9 mouse cellular contexts compared by ENCODE assay signal in the genomic region with DNA sequence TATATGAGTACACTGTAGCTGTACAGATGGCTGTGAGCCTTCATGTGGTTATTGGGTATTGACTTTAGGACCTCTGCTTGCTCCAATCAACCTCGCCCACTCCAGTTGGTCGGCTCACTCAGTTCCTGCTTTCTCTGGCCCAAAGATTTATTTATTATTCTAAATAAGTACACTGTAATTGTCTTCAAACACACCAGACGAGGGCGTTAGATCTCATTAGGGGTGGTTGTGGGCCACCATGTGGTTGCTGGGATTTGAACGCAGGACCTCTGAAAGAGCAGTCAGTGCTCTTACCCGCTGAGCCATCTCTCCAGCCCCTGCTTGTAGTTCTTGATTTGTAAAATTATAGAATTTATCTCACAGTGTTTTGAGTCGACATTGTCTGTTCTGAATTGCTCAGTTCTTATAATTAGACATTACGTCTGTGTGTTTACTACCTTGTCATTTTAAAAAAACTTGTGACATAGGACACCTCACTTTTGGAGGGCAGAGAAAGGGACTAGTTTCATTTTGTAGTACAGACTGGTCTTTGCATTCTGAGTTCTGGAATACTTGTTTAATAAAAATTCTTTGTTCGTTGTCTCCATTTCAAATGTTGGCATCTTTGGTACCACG. TPM values are rescaled to one million over a fixed set of nuclear protein-coding genes. Genes with fewer than 3 reads are reported as not detected.
A peak's percentile ranks its signal among the peaks of the same experiment; 100 is the strongest.
DNase-seq lines count a peak whose midpoint lies in the region; ATAC-seq and TF ChIP-seq lines count a peak whose summit lies in the region.
"Had no signal": no experiment of that assay in that cellular context is flagged by ENCODE, and none has a peak within 500 bp of the region (broad histone marks: within the 10 kb centered on the region; RNA-seq: fewer than 3 reads in every experiment).

No protein-coding gene starts in this region.

- peak overlapping the region; percentile 99 for H3K27ac ChIP-seq in gastrocnemius, adult 2 months
- no peak overlapping the region for H3K27ac ChIP-seq in forebrain, embryonic 13.5 days
- peak overlapping the region; percentile 65 for H3K27ac ChIP-seq in liver, embryonic 13.5 days

- H3K27me3 ChIP-seq in forebrain, embryonic 13.5 days, result no peaks in the 10 kb centered on the region
- peaks cover 8% of the 10 kb centered on the region; the same call in 1 of the 2 replicates for H3K27me3 ChIP-seq in liver, embryonic 13.5 days

- no peak for ATAC-seq in forebrain, embryonic 13.5 days
- no peak for ATAC-seq in liver, embryonic 13.5 days (ENCODE audit: low read depth)
- ATAC-seq in megakaryocyte-erythroid progenitor cell, adult 5-6 weeks (replicated peaks; ENCODE audit: low FRiP score, low TSS enrichment, poor library complexity, severe bottlenecking), result no peak

- DNase-seq in gastrocnemius, adult 2 months, result no peak
- DNase-seq in gastrocnemius, postnatal 4 days (ENCODE audit: low spot score in 2 of 2), result no peak
- DNase-seq in B cell, adult 2 months, result peak; percentile 24 to 38
- DNase-seq in liver, embryonic 13.5 days, result no peak
- no peak for DNase-seq in thymus, postnatal 0 days (ENCODE audit: low spot score)
- DNase-seq in layer of hippocampus, postnatal 14 days (ENCODE audit: low spot score in 2 of 2), result no peak

- no peak overlapping the region for H3K9ac ChIP-seq in forebrain, embryonic 13.5 days
- H3K9ac ChIP-seq in liver, embryonic 13.5 days, result peak overlapping the region; percentile 56; the same call in 1 of the 2 replicates

- no peaks in the 10 kb centered on the region for H3K9me3 ChIP-seq in forebrain, embryonic 13.5 days (replicated peaks)
- H3K9me3 ChIP-seq in liver, embryonic 13.5 days (replicated peaks), result no peaks in the 10 kb centered on the region

- intact Hi-C loops in gastrocnemius, adult 2 months (cut with DNase I), result no loop called here

- TF ChIP-seq CTCF in gastrocnemius, adult 2 months (IDR thresholded peaks at IDR 0.05), result no peak

- whole genome bisulfite sequencing in forebrain, embryonic 13.5 days, result 77% methylated on average over 10 of the region's 10 CpGs
- WGBS in liver, embryonic 13.5 days (ENCODE audit: insufficient replicate concordance), result 64% methylated on average over 10 of the region's 10 CpGs

- H3K4me1 ChIP-seq in forebrain, embryonic 13.5 days, result peaks cover 18% of the 10 kb centered on the region
- peaks cover 24% of the 10 kb centered on the region for H3K4me1 ChIP-seq in liver, embryonic 13.5 days (replicated peaks)

- peak overlapping the region; percentile 87 for H3K4me3 ChIP-seq in gastrocnemius, adult 2 months
- peak overlapping the region; percentile 91 for H3K4me3 ChIP-seq in forebrain, embryonic 13.5 days
- peak overlapping the region; percentile 90 for H3K4me3 ChIP-seq in liver, embryonic 13.5 days (replicated peaks)

- peak overlapping the region; percentile 77 for H3K4me2 ChIP-seq in forebrain, embryonic 13.5 days
- H3K4me2 ChIP-seq in liver, embryonic 13.5 days, result peak overlapping the region; percentile 74

- peaks cover 11% of the 10 kb centered on the region for H3K36me3 ChIP-seq in forebrain, embryonic 13.5 days (ENCODE audit: poor library complexity, severe bottlenecking)
- peaks cover 12% of the 10 kb centered on the region for H3K36me3 ChIP-seq in liver, embryonic 13.5 days

RNA-seq across cellular contexts. Expression of a gene that starts 0.8 kb away (rescaled TPM):
- 10 to 100 TPM; 43.2 to 48.0 TPM for total RNA-seq in gastrocnemius, adult 2 months (2021)
- 10 to 100 TPM; 59.6 to 72.8 TPM for total RNA-seq in gastrocnemius, postnatal 4 days (2021)
- polyA plus RNA-seq in forebrain, embryonic 13.5 days (2015; fragmentation: Nextera tagmentation; extraction: Ambion mirVana), result 24.8 and 28.1 TPM in 2 replicates
- 16.0 and 20.3 TPM in 2 replicates for polyA plus RNA-seq in liver, embryonic 13.5 days (2015; fragmentation: Nextera tagmentation; extraction: Ambion mirVana)
- total RNA-seq in megakaryocyte-erythroid progenitor cell, adult 5-6 weeks (2014; fragmentation: Nextera tagmentation), result 40.1 and 44.7 TPM in 2 replicates
- total RNA-seq in megakaryocyte-erythroid progenitor cell, adult 5-6 weeks (2017), result 15.3 and 30.4 TPM in 2 replicates
- 19.7 and 20.2 TPM in 2 replicates for polyA plus RNA-seq in thymus, postnatal 0 days (2015; fragmentation: Nextera tagmentation; extraction: Ambion mirVana)
- total RNA-seq in layer of hippocampus, postnatal 14 days (2021), result 10 to 100 TPM; 35.7 to 36.9 TPM

RNA-seq across cellular contexts. Expression of a gene that starts 30.8 kb away (rescaled TPM):
- total RNA-seq in gastrocnemius, adult 2 months (2021), result not detected
- total RNA-seq in gastrocnemius, postnatal 4 days (2021), result not detected
- not detected in 2 replicates for polyA plus RNA-seq in forebrain, embryonic 13.5 days (2015; fragmentation: Nextera tagmentation; extraction: Ambion mirVana)
- not detected in 2 replicates for polyA plus RNA-seq in liver, embryonic 13.5 days (2015; fragmentation: Nextera tagmentation; extraction: Ambion mirVana)
- total RNA-seq in megakaryocyte-erythroid progenitor cell, adult 5-6 weeks (2014; fragmentation: Nextera tagmentation), result not detected in 2 replicates
- total RNA-seq in megakaryocyte-erythroid progenitor cell, adult 5-6 weeks (2017), result not detected in 2 replicates
- polyA plus RNA-seq in thymus, postnatal 0 days (2015; fragmentation: Nextera tagmentation; extraction: Ambion mirVana), result not detected in 2 replicates
- total RNA-seq in layer of hippocampus, postnatal 14 days (2021), result not detected
- polyA plus RNA-seq: gonadal fat pad, adult 2 months had no signal

Comparison
In these comparisons a context has a peak if more than half of its experiments do, and no peak if none do; other contexts are left out.
1. DNase-seq: peak in B cell, adult 2 months (2 of 2); none in gastrocnemius, adult 2 months (single experiment), gastrocnemius, postnatal 4 days (0 of 2), liver, embryonic 13.5 days (single experiment), thymus, postnatal 0 days (single experiment) and layer of hippocampus, postnatal 14 days (0 of 2).
2. Peak in every context shown above with its lines, with median percentiles within 50 percentile points of each other: H3K4me3 ChIP-seq.